Mouse (Mus musculus) ES-E14 (cell line): ENCODE measurements around the gene Esrp2. TPM values are rescaled to one million over a fixed set of nuclear protein-coding genes. Genes with fewer than 3 reads are reported as not detected.

Experiments used
- DNase-seq: peaks from one replicate; pipeline ENCODE4 v3.0.0-alpha.2; 2013; ENCODE audit warnings: low read depth, low spot score
- H3K27ac ChIP-seq: 2 replicates; pipeline ENCODE4 v1.5.1; 2012; ENCODE audit warnings: low read depth, mild to moderate bottlenecking, low read length, moderate library complexity, mixed read lengths; ENCODE audit not compliant: poor library complexity, insufficient read depth, severe bottlenecking
- H3K36me3 ChIP-seq: 2 replicates; pipeline ENCODE4 v1.6.1; 2012; ENCODE audit warnings: mild to moderate bottlenecking, low read length, moderate library complexity, mixed read lengths; ENCODE audit not compliant: control insufficient read depth, poor library complexity, insufficient read depth, severe bottlenecking
- H3K4me1 ChIP-seq, 2 experiments: fragments of 150-350 bp in 1 of 2; sonication (generic) in 1 of 2; 2 replicates each; pipeline ENCODE4 v1.6.1; 2012; ENCODE audit warnings: low read length in 2 of 2, mild to moderate bottlenecking in 1 of 2, mixed read lengths in 1 of 2; ENCODE audit not compliant: control insufficient read depth in 2 of 2, insufficient read depth in 2 of 2, poor library complexity in 1 of 2
- H3K4me3 ChIP-seq, 2 experiments: fragments of 150-350 bp in 1 of 2; sonication (generic) in 1 of 2; 2 replicates each; pipeline ENCODE4 v1.5.1; 2012; ENCODE audit warnings: low read length in 2 of 2, low read depth in 1 of 2, mild to moderate bottlenecking in 1 of 2, mixed read lengths in 1 of 2; ENCODE audit not compliant: insufficient read depth in 1 of 2, poor library complexity in 1 of 2, severe bottlenecking in 1 of 2
- H3K9ac ChIP-seq: 2 replicates; pipeline ENCODE4 v1.6.1; 2012; ENCODE audit warnings: low read depth, mild to moderate bottlenecking, low read length, mixed read lengths; ENCODE audit not compliant: poor library complexity, insufficient read depth, severe bottlenecking
- H3K9me3 ChIP-seq: fragments of 150-350 bp; sonication (generic); 2 replicates; pipeline ENCODE4 v1.6.1; 2012; ENCODE audit warnings: low read depth, mild to moderate bottlenecking, low read length; ENCODE audit not compliant: control insufficient read depth, insufficient read depth
- CHD2 ChIP-seq: IDR thresholded peaks from 2 replicates; pipeline ENCODE4 v1.6.1; 2014; ENCODE audit warnings: mild to moderate bottlenecking, low read depth, low read length, inconsistent platforms
- HCFC1 ChIP-seq: IDR thresholded peaks from 2 replicates; pipeline ENCODE4 v1.6.1; 2012; ENCODE audit warnings: low read length, inconsistent platforms, borderline replicate concordance; ENCODE audit not compliant: insufficient read depth
- MAFK ChIP-seq: IDR thresholded peaks from 2 replicates; pipeline ENCODE4 v1.6.1; 2014; ENCODE audit warnings: mild to moderate bottlenecking, low read depth, low read length, inconsistent platforms; ENCODE audit not compliant: insufficient read depth
- ZC3H11A ChIP-seq: IDR thresholded peaks from 2 replicates; pipeline ENCODE4 v1.6.1; 2012; ENCODE audit warnings: low read depth, mild to moderate bottlenecking, inconsistent platforms, low read length, borderline replicate concordance
- ZNF384 ChIP-seq: IDR thresholded peaks from 2 replicates; pipeline ENCODE4 v1.6.1; 2012; ENCODE audit warnings: low read depth, low read length, inconsistent platforms
- in situ Hi-C, 2 experiments: fragments of 600-800 bp; cut with MboI; formaldehyde crosslinking; loops; one replicate each; pipeline ENCODE4 v1.15.1; 2025; ENCODE audit warnings: low sequenced_read_pairs in 2 of 2, inconsistent platforms in 1 of 2; ENCODE audit not compliant: unreplicated experiment in 2 of 2
- total RNA-seq: library from RNA; depleted of rRNA; stranded (reverse); fragments of 300-350 nt; gene quantifications from 2 replicates; pipeline ENCODE4 v1.2.3, GENCODE M21; 2012

Esrp2 gene
- total RNA-seq, 1 experiment = 12.5 TPM

GRCm38 (mm10) chr8:106146014-106146413, 9.2 kb upstream of the Esrp2 start:
- in situ Hi-C loops = no loop called here
- no peaks in the 10 kb centered on the region for H3K9me3 ChIP-seq
- TF ChIP-seq MAFK (no peak), ZC3H11A (no peak), HCFC1 (no peak), CHD2 (no peak), ZNF384 (no peak)
- H3K4me3 ChIP-seq = no peak overlapping the region
- no peak for DNase-seq
- H3K36me3 ChIP-seq = no peaks in the 10 kb centered on the region
- H3K9ac ChIP-seq = no peak overlapping the region
- H3K4me1 ChIP-seq = peaks cover 0 to 2% of the 10 kb centered on the region in 2 experiments; a peak in 1 of 4 replicates
- H3K27ac ChIP-seq = no peak overlapping the region

- in situ Hi-C loops = no loop called here
- no peaks in the 10 kb centered on the region for H3K9me3 ChIP-seq
- H3K9ac ChIP-seq = no peak overlapping the region
- no peak for TF ChIP-seq HCFC1
- no peak for TF ChIP-seq MAFK
- no peak for TF ChIP-seq ZC3H11A
- no peak for TF ChIP-seq CHD2
- no peak for TF ChIP-seq ZNF384
- H3K36me3 ChIP-seq = no peaks in the 10 kb centered on the region
- DNase-seq = no peak
- H3K4me3 ChIP-seq = no peak overlapping the region
- no peaks in the 10 kb centered on the region for H3K4me1 ChIP-seq
- no peak overlapping the region for H3K27ac ChIP-seq
These were observed 8.6 kb upstream of the Esrp2 start for GRCm38 (mm10) chr8:106145331-106145730.

GRCm38 (mm10) chr8:106140769-106141168, 4.0 kb upstream of the Esrp2 start:
- Histone ChIP-seq H3K9ac (no peak overlapping the region), H3K9me3 (no peaks in the 10 kb centered on the region), H3K4me3 (no peak overlapping the region), H3K4me1 (peaks cover 0 to 4% of the 10 kb centered on the region in 2 experiments; a peak in 2 of 4 replicates), H3K36me3 (no peaks in the 10 kb centered on the region), H3K27ac (no peak overlapping the region)
- in situ Hi-C loops = no loop called here
- peak; percentile 85 for DNase-seq
- TF ChIP-seq MAFK (no peak), ZNF384 (peak; percentile 78), CHD2 (no peak), HCFC1 (0 out of 2 replicates have a peak, but pooled peaks have one; percentile 34), ZC3H11A (peak; percentile 56)

DNA sequence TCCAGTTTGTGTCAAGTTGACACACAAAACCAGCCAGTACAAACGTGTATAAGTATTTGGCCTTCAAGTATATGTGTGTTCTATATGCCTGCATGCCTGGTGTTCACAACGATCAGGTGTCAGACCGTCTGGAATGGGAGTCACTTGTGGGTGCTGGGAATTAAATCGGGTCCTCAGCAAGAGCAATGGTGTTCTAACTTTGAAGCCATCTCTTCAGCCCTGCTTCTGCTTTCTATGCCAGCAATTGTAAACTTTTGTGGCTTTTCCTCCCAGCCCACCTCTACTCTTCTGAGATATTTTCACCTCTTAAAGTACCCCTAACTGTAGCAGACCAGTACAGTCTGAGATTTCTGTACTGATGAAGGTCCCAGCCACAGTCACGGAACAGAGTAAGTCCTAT, 3.4 kb upstream of the Esrp2 start:
- no peak for DNase-seq
- H3K9me3 ChIP-seq = no peaks in the 10 kb centered on the region
- peaks cover 0 to 10% of the 10 kb centered on the region in 2 experiments; a peak in 2 of 4 replicates for H3K4me1 ChIP-seq
- TF ChIP-seq ZNF384 (no peak), MAFK (no peak), CHD2 (no peak), HCFC1 (no peak), ZC3H11A (no peak)
- in situ Hi-C loops = no loop called here
- no peak overlapping the region for H3K27ac ChIP-seq
- no peaks in the 10 kb centered on the region for H3K36me3 ChIP-seq
- no peak overlapping the region for H3K4me3 ChIP-seq
- H3K9ac ChIP-seq = no peak overlapping the region

- Histone ChIP-seq H3K27ac (peak overlapping the region; percentile 82; the same call in 1 of the 2 replicates), H3K4me1 (peaks cover 0 to 19% of the 10 kb centered on the region in 2 experiments; a peak in 2 of 4 replicates), H3K4me3 (peak overlapping the region; percentile 81 to 94), H3K36me3 (peaks cover 3% of the 10 kb centered on the region; the same call in 1 of the 2 replicates), H3K9ac (peak overlapping the region; percentile 83; the same call in 1 of the 2 replicates), H3K9me3 (no peaks in the 10 kb centered on the region)
- no peak for TF ChIP-seq ZNF384
- no peak for TF ChIP-seq HCFC1
- no peak for TF ChIP-seq ZC3H11A
- TF ChIP-seq CHD2 = no peak
- no peak for TF ChIP-seq MAFK
- DNase-seq = no peak
- in situ Hi-C loops = no loop called here
These were observed 1.8 kb upstream of the Esrp2 start for GRCm38 (mm10) chr8:106138616-106139015.
